Mouse (Mus musculus) neural tube, embryonic 13.5 days (tissue): ENCODE measurements around the gene Shank2. TPM values are rescaled to one million over a fixed set of nuclear protein-coding genes. Genes with fewer than 3 reads are reported as not detected.

Source experiments
- ATAC-seq: fragments of 200-750 bp; cut with Nextera tagmentation; 2 replicates; pipeline ENCODE4 v1.8.0; 2017; ENCODE audit warnings: low read depth, mild to moderate bottlenecking, moderate TSS enrichment, moderate library complexity
- H3K27ac ChIP-seq: fragments of 300-500 bp; sonication (generic); replicated peaks from 2 replicates; pipeline ENCODE4 v1.5.1; 2015; ENCODE audit warnings: moderate library complexity, mild to moderate bottlenecking, inconsistent platforms
- H3K27me3 ChIP-seq: fragments of 300-500 bp; sonication (generic); 2 replicates; pipeline ENCODE4 v1.6.1; 2015; ENCODE audit warnings: mild to moderate bottlenecking, inconsistent platforms
- H3K36me3 ChIP-seq: fragments of 300-500 bp; sonication (generic); 2 replicates; pipeline ENCODE4 v1.6.1; 2015; ENCODE audit warnings: mild to moderate bottlenecking, inconsistent platforms
- H3K4me1 ChIP-seq: fragments of 300-500 bp; sonication (generic); replicated peaks from 2 replicates; pipeline ENCODE4 v1.6.1; 2015; ENCODE audit warnings: inconsistent platforms
- H3K4me2 ChIP-seq: fragments of 300-500 bp; sonication (generic); 2 replicates; pipeline ENCODE4 v1.6.1; 2015; ENCODE audit warnings: inconsistent platforms, mild to moderate bottlenecking, moderate library complexity
- H3K4me3 ChIP-seq: fragments of 300-500 bp; sonication (generic); 2 replicates; pipeline ENCODE4 v1.5.1; 2015; ENCODE audit warnings: mild to moderate bottlenecking, inconsistent platforms
- H3K9ac ChIP-seq: fragments of 300-500 bp; sonication (generic); 2 replicates; pipeline ENCODE4 v1.6.1; 2015; ENCODE audit warnings: moderate library complexity, mild to moderate bottlenecking, inconsistent platforms
- H3K9me3 ChIP-seq: fragments of 300-500 bp; sonication (generic); 2 replicates; pipeline ENCODE4 v1.6.1; 2016; ENCODE audit warnings: inconsistent platforms
- WGBS: fragments of 180-500 bp; shearing (Covaris S2); methylation state at CpG from one replicate; pipeline ENCODE4 v1.1.7; 2015; 5-methylcytosine and 5-hydroxymethylcytosine counted together
- polyA plus RNA-seq: library from polyadenylated mRNA; unstranded; fragments of >200 nt; fragmentation: Nextera tagmentation; extraction: Ambion mirVana; gene quantifications from 2 replicates; pipeline ENCODE4 v1.2.1, GENCODE M21; 2015

Shank2 gene
- 6.4 and 6.7 TPM in 2 replicates for polyA plus RNA-seq

DNA sequence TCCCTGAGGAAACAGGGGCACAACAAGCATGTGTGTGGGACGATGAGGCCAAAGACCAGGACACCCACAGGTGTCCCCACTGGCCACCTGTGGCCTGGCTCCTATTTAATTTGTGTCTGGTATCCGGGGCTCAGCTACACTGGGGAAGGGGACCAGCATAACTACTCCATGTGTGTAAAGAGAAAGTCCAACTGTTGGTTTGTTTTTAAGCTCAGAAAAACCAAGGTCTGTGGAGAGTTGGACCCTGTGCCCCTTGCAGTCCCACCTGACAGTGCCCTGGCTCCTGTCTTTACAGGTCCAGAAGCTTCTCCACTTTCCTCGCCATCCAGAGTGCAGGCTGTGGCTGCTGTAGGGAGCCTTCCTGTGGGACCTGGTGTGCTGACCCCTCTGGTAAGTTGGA lies at the start of gene Shank2:
Gene Shank2, plus strand, starts transcription at position 301 of the 400 bp plus-strand sequence.
- Histone ChIP-seq H3K4me3 (no peak within 1 kb of the TSS), H3K4me2 (no peak within 1 kb of the TSS), H3K36me3 (no peaks in the 10 kb centered on the region), H3K27ac (no peak within 1 kb of the TSS), H3K27me3 (no peaks in the 10 kb centered on the region), H3K9me3 (peaks cover 6% of the 10 kb centered on the region), H3K9ac (no peak within 1 kb of the TSS), H3K4me1 (no peaks in the 10 kb centered on the region)
- WGBS = 82% methylated on average over 3 of the region's 3 CpGs
- no peak for ATAC-seq

DNA sequence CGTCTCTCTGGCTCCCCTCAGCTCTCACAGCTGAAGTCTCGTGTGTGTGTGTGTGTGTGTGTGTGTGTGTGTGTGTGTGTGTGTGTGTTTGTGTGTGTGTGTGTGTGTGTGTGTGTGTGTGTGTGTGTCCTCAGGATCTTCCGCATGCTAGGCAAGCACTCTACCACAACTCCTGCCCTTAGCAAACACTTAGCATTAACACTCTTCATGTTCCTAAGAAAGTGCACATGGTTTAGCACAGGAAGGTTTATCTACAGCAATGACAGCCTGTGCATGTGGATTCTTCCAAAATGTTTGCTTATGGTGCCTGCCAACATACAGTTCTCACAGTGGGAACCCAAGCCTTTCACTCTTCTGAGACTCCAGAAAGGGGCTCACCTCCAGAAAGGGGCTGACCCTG lies 49.6 kb upstream of the Shank2 start:
- Histone ChIP-seq H3K27ac (no peak overlapping the region), H3K27me3 (no peaks in the 10 kb centered on the region), H3K4me3 (no peak overlapping the region), H3K4me2 (no peak overlapping the region), H3K4me1 (no peaks in the 10 kb centered on the region), H3K9ac (no peak overlapping the region), H3K36me3 (no peaks in the 10 kb centered on the region), H3K9me3 (no peaks in the 10 kb centered on the region)
- no peak for ATAC-seq
- 78% methylated on average over 3 of the region's 3 CpGs for WGBS

DNA sequence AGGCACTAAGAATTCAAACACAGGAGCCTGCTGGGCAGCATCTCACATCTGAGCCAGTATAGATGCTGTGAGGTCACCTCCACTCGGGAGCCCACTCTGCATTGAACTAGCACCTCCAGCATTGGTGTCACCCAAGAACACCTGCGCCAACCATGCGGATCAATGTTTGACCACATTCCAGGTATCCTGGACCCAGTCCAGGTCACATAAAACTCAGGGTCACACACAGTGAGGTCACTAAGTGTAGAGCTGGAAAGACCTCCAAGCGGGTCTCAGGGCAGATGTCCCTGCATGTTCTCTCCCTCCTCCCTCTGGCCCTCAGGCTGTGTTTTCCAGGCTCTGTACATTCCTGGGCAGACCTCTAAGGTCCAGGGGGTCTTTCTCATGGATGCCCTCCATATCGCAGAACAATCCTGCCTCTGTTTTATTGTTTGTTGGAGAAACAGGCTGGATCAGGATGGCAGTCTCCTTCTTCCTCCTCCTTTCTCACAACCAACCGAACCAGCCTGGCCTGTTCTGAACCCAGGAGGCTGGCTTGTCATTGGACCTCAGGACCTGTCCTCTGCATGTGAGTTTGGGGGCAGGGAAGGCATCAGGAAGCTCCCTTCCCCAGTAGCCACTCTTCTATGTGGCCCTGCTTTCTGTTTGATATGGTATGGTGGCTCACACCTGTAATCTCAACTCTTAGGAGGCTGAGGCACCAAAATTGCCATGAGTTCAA lies 45.0 kb upstream of the Shank2 start:
- Histone ChIP-seq H3K4me1 (no peaks in the 10 kb centered on the region), H3K9ac (no peak overlapping the region), H3K4me3 (no peak overlapping the region), H3K27ac (no peak overlapping the region), H3K9me3 (no peaks in the 10 kb centered on the region), H3K36me3 (no peaks in the 10 kb centered on the region), H3K4me2 (no peak overlapping the region), H3K27me3 (no peaks in the 10 kb centered on the region)
- WGBS = 85% methylated on average over 6 of the region's 6 CpGs
- no peak for ATAC-seq

DNA sequence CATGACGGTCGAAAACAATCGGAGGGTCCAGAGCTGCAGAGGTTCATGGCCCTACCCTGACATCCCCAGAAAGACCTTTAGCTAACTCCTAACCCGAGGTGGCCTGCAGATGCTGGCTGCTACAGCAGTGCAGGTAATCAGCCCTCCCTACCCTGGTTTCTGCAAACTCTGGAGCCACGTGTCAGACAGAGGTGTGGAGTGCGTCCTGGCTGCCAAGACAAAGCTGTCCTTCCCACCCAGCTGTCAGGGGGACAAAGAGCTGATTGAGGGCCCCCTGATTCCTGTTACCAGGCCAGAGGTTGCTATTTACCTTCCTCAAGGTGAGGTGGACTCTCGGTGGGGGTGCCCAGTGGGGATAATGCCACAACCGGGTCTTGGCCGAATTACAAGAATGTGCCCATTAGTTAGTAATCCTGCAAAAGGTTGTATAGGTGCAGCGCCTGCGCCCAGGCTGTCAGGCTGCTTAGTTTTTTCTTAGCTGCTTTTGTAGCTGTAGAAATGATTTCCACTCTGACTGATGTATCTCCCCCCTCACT lies 43.6 kb upstream of the Shank2 start:
- 67% methylated on average over 11 of the region's 11 CpGs for WGBS
- Histone ChIP-seq H3K4me1 (no peaks in the 10 kb centered on the region), H3K9ac (no peak overlapping the region), H3K27me3 (no peaks in the 10 kb centered on the region), H3K27ac (no peak overlapping the region), H3K9me3 (no peaks in the 10 kb centered on the region), H3K4me2 (no peak overlapping the region), H3K36me3 (no peaks in the 10 kb centered on the region), H3K4me3 (no peak overlapping the region)
- no peak for ATAC-seq

DNA sequence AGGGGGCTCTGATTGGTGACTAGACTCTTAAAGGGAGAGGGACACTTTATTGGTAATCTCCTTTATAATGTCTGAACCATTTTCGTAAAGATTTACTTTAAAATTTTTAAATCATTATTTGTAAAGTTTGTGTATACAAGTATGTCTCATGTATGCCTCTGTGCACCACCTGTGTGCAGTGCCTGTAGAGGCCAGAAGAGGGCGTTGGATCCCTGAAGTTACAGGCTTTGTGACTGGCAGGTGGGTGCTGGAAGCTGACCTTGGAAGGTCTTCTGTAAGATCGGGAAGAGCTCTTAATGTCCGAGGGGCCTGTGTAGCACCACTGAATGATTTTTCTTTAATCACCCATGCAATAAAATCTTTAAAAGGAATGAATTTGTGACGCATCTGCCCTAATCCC lies 37.9 kb upstream of the Shank2 start:
- Histone ChIP-seq H3K4me2 (no peak overlapping the region), H3K27ac (no peak overlapping the region), H3K9me3 (no peaks in the 10 kb centered on the region), H3K4me1 (no peaks in the 10 kb centered on the region), H3K36me3 (no peaks in the 10 kb centered on the region), H3K9ac (no peak overlapping the region), H3K4me3 (no peak overlapping the region), H3K27me3 (no peaks in the 10 kb centered on the region)
- no peak for ATAC-seq
- 88% methylated on average over 5 of the region's 5 CpGs for WGBS

DNA sequence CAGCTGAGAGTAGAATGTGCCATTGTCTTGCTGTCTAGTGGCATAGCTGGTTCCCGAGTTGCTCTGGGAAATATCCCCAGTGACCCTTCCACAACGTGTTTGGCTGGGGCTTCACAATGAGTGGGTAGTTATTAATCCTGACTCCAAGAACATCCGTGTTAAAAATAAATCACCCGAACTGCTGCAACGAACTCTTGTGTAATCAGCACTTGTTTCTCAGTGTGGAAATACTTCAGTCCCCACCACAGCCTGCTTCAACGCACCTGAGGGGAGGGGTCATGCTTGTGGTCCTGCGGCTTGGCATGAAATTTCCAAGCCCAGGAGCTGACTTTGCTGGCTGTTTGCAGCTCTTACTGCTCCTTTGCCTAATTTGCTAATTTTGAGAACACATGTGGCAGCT lies 35.1 kb upstream of the Shank2 start:
- Histone ChIP-seq H3K27me3 (no peaks in the 10 kb centered on the region), H3K4me3 (no peak overlapping the region), H3K4me2 (no peak overlapping the region), H3K9ac (no peak overlapping the region), H3K9me3 (no peaks in the 10 kb centered on the region), H3K4me1 (no peaks in the 10 kb centered on the region), H3K27ac (no peak overlapping the region), H3K36me3 (no peaks in the 10 kb centered on the region)
- no peak for ATAC-seq
- 82% methylated on average over 7 of the region's 7 CpGs for WGBS

DNA sequence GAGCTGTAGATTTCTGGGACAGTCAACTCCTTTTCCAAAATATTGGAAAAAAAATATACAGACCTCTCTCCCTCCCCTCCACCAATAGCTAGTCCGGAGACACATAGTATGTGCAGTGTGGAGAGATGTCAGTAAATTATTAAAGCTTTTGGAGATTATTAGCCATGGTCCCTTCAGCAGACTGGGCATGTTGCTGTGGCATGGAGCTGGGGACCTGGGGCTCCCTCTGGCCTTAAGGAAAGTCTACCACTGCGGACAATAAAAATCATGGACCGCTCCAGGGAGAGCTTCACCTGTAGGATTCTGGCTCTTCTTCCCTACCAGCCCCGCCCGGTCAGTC lies 24.3 kb upstream of the Shank2 start:
- ATAC-seq = no peak
- Histone ChIP-seq H3K9ac (no peak overlapping the region), H3K27ac (no peak overlapping the region), H3K9me3 (no peaks in the 10 kb centered on the region), H3K36me3 (no peaks in the 10 kb centered on the region), H3K4me1 (peaks cover 21% of the 10 kb centered on the region), H3K27me3 (peaks cover 81% of the 10 kb centered on the region), H3K4me3 (peak overlapping the region; percentile 49), H3K4me2 (peak overlapping the region; percentile 95)
- WGBS = 23% methylated on average over 5 of the region's 5 CpGs

DNA sequence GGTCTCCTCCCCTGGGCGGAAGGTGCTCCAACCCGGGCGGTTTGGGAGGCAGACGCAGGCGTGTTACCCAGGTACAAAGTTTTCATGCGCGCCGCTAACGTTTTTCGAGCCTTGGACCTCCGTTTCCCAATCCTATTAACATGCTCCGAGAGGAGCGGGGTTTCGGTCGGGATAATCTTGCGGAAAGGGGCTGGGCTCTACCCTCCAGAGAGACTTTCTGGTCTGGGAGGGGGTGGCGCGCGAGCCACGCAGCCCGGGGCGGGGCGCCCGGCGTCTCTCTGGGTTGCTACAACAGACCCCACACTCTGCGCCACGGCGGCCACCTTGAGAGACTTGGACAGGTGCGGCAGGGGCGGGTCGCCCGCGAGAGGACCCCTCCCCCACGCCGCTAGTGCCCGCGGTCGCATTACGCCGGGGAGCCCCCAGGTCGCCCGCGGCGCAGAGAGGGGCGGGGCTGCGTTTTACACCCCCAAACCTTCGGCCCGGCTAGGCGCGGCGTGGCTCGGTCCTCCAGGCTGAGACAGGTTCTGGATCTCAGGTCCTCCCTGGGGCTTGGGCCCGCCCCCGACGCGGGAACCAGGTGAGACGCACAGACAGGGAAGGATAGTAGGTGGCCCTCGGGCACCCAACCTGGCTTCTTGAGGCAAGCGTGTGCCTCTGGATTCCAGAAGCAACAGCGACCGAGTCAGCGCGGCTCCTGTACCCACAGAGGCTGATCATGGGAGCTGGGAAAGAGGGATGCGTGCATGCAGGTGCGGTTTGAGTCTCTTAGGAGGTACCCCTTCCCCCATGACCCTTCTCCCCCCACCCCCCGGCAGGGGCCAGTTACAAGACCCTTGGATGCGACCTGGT lies 23.7 kb upstream of the Shank2 start:
- peak overlapping the region; percentile 95 for H3K4me2 ChIP-seq
- H3K27ac ChIP-seq = no peak overlapping the region
- H3K36me3 ChIP-seq = no peaks in the 10 kb centered on the region
- 1% methylated on average over 66 of the region's 67 CpGs for WGBS
- peaks cover 84% of the 10 kb centered on the region for H3K27me3 ChIP-seq
- no peaks in the 10 kb centered on the region for H3K9me3 ChIP-seq
- ATAC-seq = peak; percentile 55
- H3K9ac ChIP-seq = peak overlapping the region; percentile 64
- peak overlapping the region; percentile 49 for H3K4me3 ChIP-seq
- peaks cover 21% of the 10 kb centered on the region for H3K4me1 ChIP-seq

DNA sequence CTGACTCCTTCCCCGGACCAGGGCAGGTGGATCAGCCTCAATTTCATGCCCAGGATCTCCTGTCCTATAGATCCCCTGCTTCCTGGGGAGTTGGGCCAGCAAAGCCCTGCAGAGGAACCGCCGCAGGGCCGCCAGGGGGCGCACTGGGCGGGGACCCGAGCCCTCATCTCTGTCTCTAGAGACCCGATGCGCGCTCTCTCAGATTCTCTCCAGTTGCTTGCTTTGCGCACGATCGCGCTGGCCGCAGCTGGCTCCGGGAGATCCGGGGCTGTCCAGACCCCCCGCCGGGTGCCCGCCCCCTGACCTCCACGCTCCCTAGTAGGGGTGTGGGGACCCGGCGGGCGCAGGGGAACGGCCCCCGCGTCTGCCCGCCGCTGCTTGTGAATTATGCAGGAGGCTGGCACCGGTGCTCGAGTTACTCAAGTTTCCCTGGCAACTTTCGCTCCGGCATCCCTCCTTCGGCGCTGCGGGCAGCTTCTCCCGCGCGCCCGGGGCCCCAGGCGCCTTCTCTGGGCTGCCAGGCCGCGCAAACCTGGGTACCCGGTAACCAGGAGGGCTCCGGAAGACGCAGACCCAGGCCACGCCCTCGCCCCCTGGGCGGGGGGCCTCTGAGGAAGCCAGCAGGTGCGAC lies 22.9 kb upstream of the Shank2 start:
- Histone ChIP-seq H3K9ac (peak overlapping the region; percentile 64), H3K27me3 (peaks cover 81% of the 10 kb centered on the region), H3K9me3 (no peaks in the 10 kb centered on the region), H3K4me2 (peak overlapping the region; percentile 95), H3K4me3 (peak overlapping the region; percentile 49), H3K36me3 (no peaks in the 10 kb centered on the region), H3K4me1 (peaks cover 21% of the 10 kb centered on the region), H3K27ac (0 out of 2 replicates have a peak overlapping the region, but pooled peaks have one; percentile 9)
- 1% methylated on average over 50 of the region's 50 CpGs for WGBS
- ATAC-seq = peak; percentile 82

DNA sequence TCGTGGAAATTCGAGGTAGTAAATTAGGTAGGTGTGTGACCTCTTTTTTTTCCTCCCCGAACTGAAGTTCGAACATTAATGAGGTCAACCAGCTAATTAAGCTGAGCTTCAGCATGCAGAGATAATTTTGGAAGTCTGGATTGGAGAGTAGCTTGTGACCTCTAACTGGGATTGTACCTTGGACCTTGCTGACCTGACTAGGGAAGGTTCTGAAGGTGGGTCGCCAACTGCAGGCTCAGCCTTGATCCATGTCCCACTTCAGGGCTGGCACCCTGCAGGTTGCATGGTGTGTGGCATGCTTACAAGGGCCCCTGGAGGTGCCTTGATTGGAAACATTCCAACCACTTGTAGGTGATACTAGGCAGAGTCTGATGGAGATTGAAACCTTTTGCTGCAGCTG lies 21.7 kb upstream of the Shank2 start:
- Histone ChIP-seq H3K4me2 (peak overlapping the region; percentile 95), H3K36me3 (no peaks in the 10 kb centered on the region), H3K4me1 (peaks cover 21% of the 10 kb centered on the region), H3K4me3 (peak overlapping the region; percentile 49), H3K27me3 (peaks cover 77% of the 10 kb centered on the region), H3K9me3 (no peaks in the 10 kb centered on the region), H3K27ac (no peak overlapping the region), H3K9ac (no peak overlapping the region)
- WGBS = 68% methylated on average over 5 of the region's 5 CpGs
- ATAC-seq = no peak

DNA sequence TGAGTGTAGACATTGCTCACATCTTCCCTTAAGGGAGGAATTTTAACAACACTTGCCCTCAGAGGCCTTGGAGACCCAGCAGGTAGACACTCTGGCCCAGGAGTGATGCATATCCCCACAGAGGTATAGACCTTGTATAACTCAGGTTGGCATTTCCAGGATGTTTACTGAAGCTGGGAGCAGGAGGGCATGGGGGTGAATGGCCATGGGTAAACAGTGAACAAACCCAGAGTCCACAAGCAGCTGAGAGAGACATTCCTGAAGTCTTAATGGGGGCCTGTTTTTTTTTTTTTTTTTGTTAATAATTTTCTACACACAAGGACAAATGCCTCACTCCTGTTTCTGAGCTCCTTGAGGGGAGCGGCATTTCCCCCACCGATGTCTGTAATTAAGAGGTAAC lies 15.4 kb upstream of the Shank2 start:
- no peak for ATAC-seq
- H3K9me3 ChIP-seq = no peaks in the 10 kb centered on the region
- H3K4me1 ChIP-seq = no peaks in the 10 kb centered on the region
- H3K9ac ChIP-seq = no peak overlapping the region
- H3K27me3 ChIP-seq = peaks cover 14% of the 10 kb centered on the region
- no peaks in the 10 kb centered on the region for H3K36me3 ChIP-seq
- H3K27ac ChIP-seq = no peak overlapping the region
- H3K4me2 ChIP-seq = no peak overlapping the region
- no peak overlapping the region for H3K4me3 ChIP-seq
- 91% methylated on average over 2 of the region's 2 CpGs for WGBS

DNA sequence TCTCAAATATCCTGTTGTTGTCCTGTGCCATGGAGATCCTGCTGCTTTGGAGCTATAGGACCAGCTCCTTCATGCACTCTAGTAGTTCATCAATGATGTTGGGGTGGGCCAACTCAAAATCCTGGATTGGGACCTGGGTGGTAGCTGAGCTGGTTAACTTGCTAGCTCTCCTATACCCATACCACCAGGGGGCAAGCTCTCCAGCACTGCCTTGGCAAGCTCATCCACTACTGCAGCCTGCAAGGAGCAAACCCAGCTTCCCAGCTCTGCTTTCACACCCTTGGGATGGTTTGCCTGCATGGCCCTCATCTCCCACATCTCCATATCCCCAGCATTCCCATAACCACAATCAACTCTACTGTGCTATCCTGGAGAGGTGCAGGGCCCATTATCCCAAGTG lies 10.6 kb upstream of the Shank2 start:
- Histone ChIP-seq H3K27ac (no peak overlapping the region), H3K9ac (no peak overlapping the region), H3K4me2 (no peak overlapping the region), H3K27me3 (no peaks in the 10 kb centered on the region), H3K36me3 (no peaks in the 10 kb centered on the region), H3K4me1 (no peaks in the 10 kb centered on the region), H3K4me3 (no peak overlapping the region), H3K9me3 (no peaks in the 10 kb centered on the region)
- ATAC-seq = no peak
